10 mouse cellular contexts compared by ENCODE assay signal in the genomic region with DNA sequence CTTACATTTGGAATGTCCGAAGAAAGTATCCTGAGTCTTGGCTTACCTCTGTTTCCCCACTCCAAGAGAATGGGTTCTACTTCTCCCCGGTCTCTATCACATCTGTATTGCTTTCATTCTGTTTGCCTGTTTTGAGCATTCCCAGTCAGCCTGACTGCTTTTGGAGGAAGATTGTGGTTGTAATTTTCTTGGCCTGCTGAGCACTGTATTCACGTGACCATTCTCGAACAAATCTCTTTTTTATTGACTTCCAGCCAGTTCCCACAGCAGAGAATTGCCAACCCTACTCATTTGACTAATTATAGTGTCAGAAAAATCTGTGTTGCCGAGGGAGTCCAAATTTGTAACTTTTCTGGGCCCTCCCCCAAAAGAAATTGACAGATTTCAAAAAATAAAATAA. TPM values are rescaled to one million over a fixed set of nuclear protein-coding genes. Genes with fewer than 3 reads are reported as not detected.
DNase-seq lines count a peak whose midpoint lies in the region; ATAC-seq lines count a peak whose summit lies in the region.
"Had no signal": no experiment of that assay in that cellular context is flagged by ENCODE, and none has a peak within 500 bp of the region (broad histone marks: within the 10 kb centered on the region; RNA-seq: fewer than 3 reads in every experiment).

Gene Abca8a, minus strand, starts transcription at position 121 of the 400 bp plus-strand sequence.

- H3K36me3 ChIP-seq in lung, embryonic 16.5 days (ENCODE audit: control insufficient read depth, insufficient read depth, low read length) = no peaks in the 10 kb centered on the region
- H3K36me3 ChIP-seq: limb, embryonic 12.5 days had no signal

- 0 out of 2 replicates have a peak, but pooled peaks cover 3% of the 10 kb centered on the region for H3K9me3 ChIP-seq in lung, embryonic 16.5 days (ENCODE audit: control insufficient read depth, low read length)
- H3K9me3 ChIP-seq: limb, embryonic 12.5 days had no signal

- peak; percentile 12 to 62 for DNase-seq in layer of hippocampus, adult 18-20 months (ENCODE audit: low spot score in 2 of 2)
- no peak for DNase-seq in layer of hippocampus, adult 9-10 months (ENCODE audit: low spot score)
- peak in 1 of 2 experiments; percentile 5 for DNase-seq in adrenal gland, postnatal 36 days
- DNase-seq in gastrocnemius, postnatal 25 days = peak; percentile 16
- DNase-seq in ovary, postnatal 10 days (ENCODE audit: low spot score) = no peak

- WGBS in lung, embryonic 16.5 days = 49% methylated on average over 5 of the region's 5 CpGs

- peak within 1 kb of the TSS; percentile 23 for H3K4me3 ChIP-seq in lung, embryonic 16.5 days (ENCODE audit: low read length)
- H3K4me3 ChIP-seq: limb, embryonic 12.5 days had no signal

- no peaks in the 10 kb centered on the region for H3K4me1 ChIP-seq in lung, embryonic 16.5 days (replicated peaks; ENCODE audit: control insufficient read depth, insufficient read depth, low read length)
- H3K4me1 ChIP-seq: limb, embryonic 12.5 days had no signal

- ATAC-seq in lung, embryonic 16.5 days (ENCODE audit: low read depth) = peak; percentile 62
- ATAC-seq in cerebellum, adult (ENCODE audit: insufficient number of reproducible peaks, low FRiP score, low TSS enrichment) = no peak
- ATAC-seq in inflammation-experienced regulatory T-cells, adult 6 months = no peak

- H3K4me2 ChIP-seq in lung, embryonic 16.5 days (ENCODE audit: low read depth, low read length) = peak within 1 kb of the TSS; percentile 27
- H3K4me2 ChIP-seq: limb, embryonic 12.5 days had no signal

- no peak within 1 kb of the TSS for H3K9ac ChIP-seq in lung, embryonic 16.5 days (ENCODE audit: low read length)
- H3K9ac ChIP-seq: limb, embryonic 12.5 days had no signal

- H3K27ac ChIP-seq in lung, embryonic 16.5 days (ENCODE audit: low read length) = peak within 1 kb of the TSS; percentile 78
- H3K27ac ChIP-seq: limb, embryonic 12.5 days had no signal

- no peaks in the 10 kb centered on the region for H3K27me3 ChIP-seq in lung, embryonic 16.5 days (ENCODE audit: control insufficient read depth, insufficient read depth, low read depth, low read length)
- H3K27me3 ChIP-seq: limb, embryonic 12.5 days had no signal

RNA-seq across cellular contexts. Expression of gene Abca8a, which starts in this region (rescaled TPM):
- total RNA-seq in layer of hippocampus, adult 18-20 months (2021) = 10 to 100 TPM in 1 of 2 experiments, 1 to 10 TPM in 1; 6.6 to 10.6 TPM
- total RNA-seq in adrenal gland, postnatal 36 days (2021) = 10 to 100 TPM; 40.9 to 49.3 TPM
- total RNA-seq in gastrocnemius, postnatal 25 days (2021) = 10 to 100 TPM; 28.7 to 31.4 TPM
- 8.0 and 8.7 TPM in 2 replicates for polyA plus RNA-seq in lung, embryonic 16.5 days (2015; fragmentation: Nextera tagmentation; extraction: Ambion mirVana)
- not detected for polyA plus RNA-seq in inflammation-experienced regulatory T-cells, adult 6 months (2017; shearing (Covaris generic))
- total RNA-seq: neutrophil, adult 5-6 weeks had no signal

Comparison
In these comparisons a context has a peak if more than half of its experiments do, and no peak if none do; other contexts are left out.
1. DNase-seq: peak in layer of hippocampus, adult 18-20 months (2 of 2) and gastrocnemius, postnatal 25 days (single experiment); none in layer of hippocampus, adult 9-10 months (single experiment) and ovary, postnatal 10 days (single experiment).